Mouse (Mus musculus) colon, adult 2 months (tissue): ENCODE data around the gene Themis. TPM values are rescaled to one million over a fixed set of nuclear protein-coding genes. Genes with fewer than 3 reads are reported as not detected.

Experiments
- polyA plus RNA-seq: library from polyadenylated mRNA; depleted of rRNA; stranded (reverse); fragments of >200 nt; gene quantifications from 2 replicates; pipeline ENCODE4 v1.2.3, GENCODE M21; 2012; rRNA removed

Themis gene
- polyA plus RNA-seq = not detected in 2 replicates

GRCm38 (mm10) chr10:28668261-28668660 is at the start of gene Themis:
Gene Themis (plus strand): TSS chr10:28668360.

